Mouse (Mus musculus) megakaryocyte, embryonic 14.5 days (primary cell): ENCODE data around the gene Zyg11a.

Experiments used
- FLI1 ChIP-seq: IDR thresholded peaks from 2 replicates; pipeline ENCODE4 v1.6.1; 2012; ENCODE audit warnings: low read length, inconsistent platforms, mixed read lengths
- GATA1 ChIP-seq: IDR thresholded peaks from 3 replicates; pipeline ENCODE4 v1.6.1; 2012; ENCODE audit warnings: mixed read lengths, low read length, inconsistent platforms, borderline replicate concordance

DNA sequence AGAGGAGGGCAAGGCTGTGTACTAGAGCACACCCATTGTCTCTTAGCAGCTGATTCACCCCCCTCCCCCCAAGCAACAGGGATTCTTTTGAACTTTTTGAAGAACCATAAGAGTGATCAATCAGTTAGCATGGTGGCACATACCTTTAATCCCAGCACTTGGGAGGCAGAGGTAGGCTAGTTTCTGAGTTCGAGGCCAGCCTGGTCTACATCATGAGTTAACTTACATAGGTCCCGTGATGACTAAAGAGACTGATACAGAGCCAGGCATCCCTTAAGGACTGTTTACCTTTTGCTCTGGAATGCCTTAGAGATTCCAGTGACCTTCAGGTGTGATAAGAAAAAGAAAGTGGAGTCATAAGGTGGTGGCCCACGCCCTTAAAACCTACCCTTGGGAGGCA lies 54.6 kb downstream of the Zyg11a start:
- TF ChIP-seq GATA1 (no peak), FLI1 (no peak)
